Mouse (Mus musculus): ENCODE measurements around the gene Gm29427.
"Not testable (repeated sequence)": the region's sequence is repeated elsewhere in the genome, so short reads cannot be mapped to it uniquely, and the experiment has no call there.

Gene Gm29427

DNA sequence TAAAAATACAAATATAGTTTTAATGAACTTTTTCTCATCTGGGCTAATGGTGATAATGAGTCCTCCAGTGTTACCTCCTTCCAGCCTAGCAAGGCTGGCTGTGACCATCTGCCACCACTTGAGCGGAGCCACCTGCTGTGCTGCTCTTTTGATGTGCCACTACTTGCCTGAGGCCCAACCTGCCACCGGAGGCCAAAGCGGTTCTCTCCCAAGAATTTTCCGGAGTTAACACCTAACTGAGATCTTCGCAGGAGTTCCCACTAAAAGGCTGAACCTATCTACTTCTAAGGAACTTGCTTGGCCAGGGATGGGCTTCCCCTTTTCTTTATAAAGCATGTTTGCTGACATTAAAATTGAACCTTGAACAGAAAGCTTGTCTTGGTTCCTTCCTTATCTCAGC is 56.0 kb downstream of the Gm29427 start:
- DNase-seq (ENCODE audit: inconsistent ontology term): not testable (repeated sequence)

DNA sequence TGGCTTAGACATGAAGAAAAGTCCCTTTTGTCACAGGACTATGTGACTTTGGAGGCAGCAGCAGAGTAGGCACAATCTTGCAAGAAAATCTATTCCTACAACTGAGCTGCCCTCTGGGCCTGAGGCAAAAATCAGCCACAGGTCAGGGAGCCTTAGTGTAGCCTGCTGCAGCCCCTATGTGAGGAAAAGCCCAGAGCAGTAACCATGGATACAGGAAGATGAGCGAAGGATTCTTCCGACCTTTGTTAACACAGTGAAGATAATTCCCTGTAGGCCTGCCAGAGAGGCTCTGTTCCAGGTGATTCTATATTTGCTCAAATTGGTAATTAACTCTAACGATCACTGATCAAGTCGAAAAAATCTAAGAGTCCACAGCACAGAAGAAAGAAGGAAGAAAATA is 71.5 kb downstream of the Gm29427 start:
- no peak for DNase-seq (ENCODE audit: inconsistent ontology term)

DNA sequence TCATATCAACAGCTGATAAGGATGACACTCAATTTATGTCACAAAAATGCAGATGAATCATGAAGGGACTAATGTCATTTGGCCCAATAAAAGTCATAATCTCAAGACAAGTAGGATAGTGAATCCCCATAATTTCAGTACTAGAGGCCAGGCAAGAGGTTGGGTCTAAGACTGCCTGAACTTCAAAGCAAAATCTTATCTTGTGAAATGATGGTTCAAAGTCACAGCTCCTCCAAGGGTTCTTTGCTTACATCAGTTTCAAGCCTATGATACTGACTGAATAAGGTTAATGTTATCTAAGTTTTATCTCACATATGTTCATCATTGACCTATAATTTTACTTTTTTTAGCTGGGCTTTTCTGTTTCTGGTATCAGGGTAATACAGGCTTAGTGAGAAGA is 74.6 kb downstream of the Gm29427 start:
- no peak for DNase-seq (ENCODE audit: inconsistent ontology term)

DNA sequence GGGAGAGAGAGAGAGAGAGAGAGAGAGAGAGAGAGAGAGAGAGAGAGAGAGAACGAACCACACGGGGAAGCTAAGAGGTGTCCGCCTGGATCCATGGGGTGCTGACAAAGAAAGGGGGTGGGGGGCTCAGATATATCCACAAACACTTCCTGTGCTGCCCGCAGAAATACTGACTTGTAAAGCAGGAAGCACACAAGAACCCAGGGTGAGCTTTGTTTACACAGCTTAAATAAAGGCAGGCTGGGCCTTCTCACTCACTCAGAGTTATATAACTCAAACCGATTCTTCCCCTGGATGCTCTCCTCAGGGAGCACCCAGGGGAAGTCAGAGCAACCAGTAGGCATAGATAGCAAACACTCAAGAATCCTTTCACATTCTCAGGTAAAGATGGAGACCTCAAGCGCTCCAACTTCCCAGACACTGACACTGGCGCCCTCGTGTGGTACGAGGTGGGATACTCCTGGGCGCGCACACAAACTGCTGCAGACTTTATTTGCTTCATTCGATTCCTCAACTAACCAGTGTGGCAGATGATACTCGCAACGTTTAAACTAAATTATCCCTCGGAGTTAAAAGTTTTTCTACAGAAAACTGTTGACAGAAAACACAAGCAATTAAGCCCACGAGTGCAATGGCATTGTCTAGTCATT is 81.7 kb downstream of the Gm29427 start:
- DNase-seq (ENCODE audit: inconsistent ontology term): peak; percentile 69

DNA sequence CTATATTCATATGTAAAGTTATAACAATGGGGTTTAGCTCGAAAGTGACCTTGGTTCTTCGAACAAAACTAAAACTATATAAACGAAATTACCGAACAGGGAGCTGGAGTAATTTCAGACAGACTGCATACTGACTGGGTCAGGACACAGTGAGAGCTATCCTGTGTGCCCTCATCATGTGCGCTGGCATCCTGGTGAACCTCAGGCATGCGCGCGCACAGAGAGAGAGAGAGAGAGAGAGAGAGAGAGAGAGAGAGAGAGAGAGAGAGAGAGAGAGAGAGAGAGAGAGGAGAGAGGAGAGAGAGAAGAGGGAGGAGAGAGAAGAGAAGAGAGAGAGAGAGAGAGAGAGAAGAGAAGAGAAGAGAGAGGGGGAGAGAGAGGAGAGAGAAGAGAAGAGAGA is 82.3 kb downstream of the Gm29427 start:
- no peak for DNase-seq (ENCODE audit: inconsistent ontology term)

DNA sequence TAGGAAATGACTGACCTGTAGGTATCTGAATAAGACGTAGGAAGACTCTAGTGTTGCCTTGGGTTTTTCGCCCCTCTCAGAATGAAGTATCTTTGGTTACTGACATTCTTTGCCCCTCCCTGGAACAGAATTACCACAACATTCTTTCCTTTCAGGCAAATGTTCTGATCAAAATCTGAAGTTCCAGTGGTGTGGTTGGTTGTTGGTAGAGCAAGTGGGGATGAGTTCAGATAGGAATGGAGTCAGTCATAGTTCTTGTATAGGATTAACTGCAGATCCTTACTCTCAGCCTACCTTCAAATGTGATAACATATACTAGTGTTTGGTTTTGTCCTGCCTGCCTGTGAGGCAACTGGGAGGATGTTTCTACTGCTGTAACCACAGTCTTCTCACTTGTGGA is 86.1 kb downstream of the Gm29427 start, which contains the start of gene Zp3r:
Gene Zp3r, minus strand, starts transcription at position 101 of the 400 bp plus-strand sequence.
- DNase-seq (ENCODE audit: inconsistent ontology term): peak; percentile 5
